Mouse (Mus musculus): Measurements from ENCODE around the gene Polr1d.

Polr1d gene

GRCm38 (mm10) chr5:147076799-147077165, at the start of gene Polr1d:
TSS of gene Polr1d (plus strand) at chr5:147077050.
- DNase-seq (ENCODE audit: low read depth, low spot score) = no peak

- DNase-seq (ENCODE audit: low read depth, low spot score) = no peak
These were observed 45.6 kb upstream of the Polr1d start for GRCm38 (mm10) chr5:147031281-147031680.

GRCm38 (mm10) chr5:147033155-147033554, 43.7 kb upstream of the Polr1d start:
- no peak for DNase-seq (ENCODE audit: low read depth, low spot score)

GRCm38 (mm10) chr5:147034283-147034682, 42.6 kb upstream of the Polr1d start:
- no peak for DNase-seq (ENCODE audit: low read depth, low spot score)

- no peak for DNase-seq (ENCODE audit: low read depth, low spot score)
These were observed 41.5 kb upstream of the Polr1d start for GRCm38 (mm10) chr5:147035301-147035700.

GRCm38 (mm10) chr5:147036028-147036427, 40.8 kb upstream of the Polr1d start:
- no peak for DNase-seq (ENCODE audit: low read depth, low spot score)

GRCm38 (mm10) chr5:147036661-147037060, 40.2 kb upstream of the Polr1d start:
- no peak for DNase-seq (ENCODE audit: low read depth, low spot score)

- no peak for DNase-seq (ENCODE audit: low read depth, low spot score)
These were observed 39.2 kb upstream of the Polr1d start for GRCm38 (mm10) chr5:147037601-147038000.

GRCm38 (mm10) chr5:147039394-147039793, 37.5 kb upstream of the Polr1d start:
- DNase-seq (ENCODE audit: low read depth, low spot score) = no peak

GRCm38 (mm10) chr5:147041965-147042937, 34.6 kb upstream of the Polr1d start:
- no peak for DNase-seq (ENCODE audit: low read depth, low spot score)

GRCm38 (mm10) chr5:147043240-147043844, 33.5 kb upstream of the Polr1d start:
- DNase-seq (ENCODE audit: low read depth, low spot score) = no peak

- DNase-seq (ENCODE audit: low read depth, low spot score) = peak; percentile 12
These were observed 31.5 kb upstream of the Polr1d start for GRCm38 (mm10) chr5:147045311-147045710.

GRCm38 (mm10) chr5:147045929-147046328, 30.9 kb upstream of the Polr1d start:
- DNase-seq (ENCODE audit: low read depth, low spot score) = no peak

GRCm38 (mm10) chr5:147049544-147050209, 27.2 kb upstream of the Polr1d start:
- DNase-seq (ENCODE audit: low read depth, low spot score) = no peak

GRCm38 (mm10) chr5:147050816-147051499, 25.9 kb upstream of the Polr1d start:
- no peak for DNase-seq (ENCODE audit: low read depth, low spot score)

GRCm38 (mm10) chr5:147051500-147052308, 25.1 kb upstream of the Polr1d start:
- no peak for DNase-seq (ENCODE audit: low read depth, low spot score)

- no peak for DNase-seq (ENCODE audit: low read depth, low spot score)
These were observed 24.6 kb upstream of the Polr1d start for GRCm38 (mm10) chr5:147052309-147052558.

GRCm38 (mm10) chr5:147053071-147053470, 23.8 kb upstream of the Polr1d start:
- no peak for DNase-seq (ENCODE audit: low read depth, low spot score)

GRCm38 (mm10) chr5:147053481-147053880, 23.4 kb upstream of the Polr1d start:
- no peak for DNase-seq (ENCODE audit: low read depth, low spot score)

- DNase-seq (ENCODE audit: low read depth, low spot score) = no peak
These were observed 22.5 kb upstream of the Polr1d start for GRCm38 (mm10) chr5:147054328-147054727.

GRCm38 (mm10) chr5:147054747-147055270, 22.0 kb upstream of the Polr1d start:
- no peak for DNase-seq (ENCODE audit: low read depth, low spot score)
